Mouse (Mus musculus): ENCODE results near the gene Ror2. TPM values are rescaled to one million over a fixed set of nuclear protein-coding genes. Genes with fewer than 3 reads are reported as not detected.

The Ror2 gene
- polyA plus RNA-seq, 1 experiment from 2014 or later, result 21.7 TPM

DNA sequence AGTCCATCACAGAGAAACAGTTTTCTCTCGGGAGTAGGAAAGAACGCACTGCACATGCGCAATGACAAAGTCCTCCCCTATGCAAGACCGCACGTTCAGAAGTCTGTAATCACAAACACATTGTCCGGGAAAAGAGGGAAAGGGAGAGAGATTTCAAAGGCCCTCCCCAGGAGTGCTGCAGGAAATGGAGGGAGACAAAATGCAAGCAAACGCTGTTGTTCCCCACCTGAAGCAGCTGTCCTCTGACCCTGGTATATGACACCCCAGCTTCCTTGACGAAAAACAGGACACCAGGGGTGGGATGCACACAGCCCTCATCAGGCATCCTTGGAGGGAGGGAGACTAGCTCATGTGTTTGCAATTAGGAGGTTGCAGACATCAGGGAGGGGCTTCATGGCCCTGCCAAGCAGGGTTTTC is 102.8 kb downstream of the Ror2 start:
- Histone ChIP-seq H3K9ac (no peak overlapping the region), H3K9me3 (no peaks in the 10 kb centered on the region), H3K27ac (peak overlapping the region; percentile 78), H3K4me2 (peak overlapping the region; percentile 31; the same call in 1 of the 2 replicates), H3K4me1 (peaks cover 55% of the 10 kb centered on the region), H3K4me3 (no peak overlapping the region), H3K36me3 (no peaks in the 10 kb centered on the region), H3K27me3 (no peaks in the 10 kb centered on the region)
- 21% methylated on average over 8 of the region's 8 CpGs for WGBS
- peak; percentile 74; the same call in 1 of the 2 replicates for ATAC-seq (ENCODE audit: insufficient number of reproducible peaks, low FRiP score, low TSS enrichment, low read depth)

DNA sequence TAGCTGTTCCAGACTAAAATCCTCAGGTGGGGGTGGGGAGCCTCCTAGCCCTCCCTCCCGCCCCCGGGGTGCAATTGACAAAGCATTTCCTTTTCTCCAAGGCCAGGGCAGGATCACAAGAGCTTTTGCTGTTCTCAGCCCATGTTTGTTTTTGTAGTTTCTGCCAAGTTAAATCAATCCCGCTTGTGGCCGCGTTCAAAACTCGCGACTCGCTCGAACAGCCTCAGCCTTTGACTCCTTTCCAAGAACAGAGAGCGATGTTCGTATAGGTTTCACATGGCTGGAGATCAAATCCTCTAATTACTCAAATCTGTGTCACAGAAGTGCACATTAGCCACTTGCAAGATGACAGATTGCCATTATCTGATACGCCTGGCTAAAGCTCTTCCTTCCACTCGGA is 107.3 kb downstream of the Ror2 start:
- no peaks in the 10 kb centered on the region for H3K27me3 ChIP-seq
- H3K4me1 ChIP-seq, result peaks cover 63% of the 10 kb centered on the region
- no peak overlapping the region for H3K9ac ChIP-seq
- H3K4me2 ChIP-seq, result peak overlapping the region; percentile 24
- no peaks in the 10 kb centered on the region for H3K36me3 ChIP-seq
- H3K4me3 ChIP-seq, result peak overlapping the region; percentile 4; the same call in 1 of the 2 replicates
- H3K27ac ChIP-seq, result peak overlapping the region; percentile 66
- no peak for ATAC-seq (ENCODE audit: insufficient number of reproducible peaks, low FRiP score, low TSS enrichment, low read depth)
- H3K9me3 ChIP-seq, result no peaks in the 10 kb centered on the region
- WGBS, result 4% methylated on average over 13 of the region's 13 CpGs

DNA sequence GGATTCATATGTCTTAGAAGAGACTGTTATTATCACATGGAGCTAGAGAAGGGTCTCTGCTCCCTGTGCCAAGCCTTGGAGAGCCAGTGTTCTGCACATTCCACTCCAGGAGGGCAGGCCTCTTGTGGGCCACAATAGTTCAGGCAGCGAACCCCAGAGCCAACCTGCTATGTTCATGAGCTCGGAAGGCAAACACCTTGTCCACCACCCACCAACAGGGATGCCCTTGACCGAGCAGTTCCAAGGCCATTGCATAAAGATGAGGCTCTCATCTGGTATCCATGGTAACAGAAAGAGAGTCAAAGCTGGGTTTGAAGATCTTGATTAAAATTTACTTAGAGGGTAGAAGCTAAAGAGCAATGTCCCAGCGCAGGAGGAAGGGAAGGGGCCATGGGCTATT is 107.8 kb downstream of the Ror2 start:
- Histone ChIP-seq H3K36me3 (no peaks in the 10 kb centered on the region), H3K9ac (no peak overlapping the region), H3K27ac (peak overlapping the region; percentile 66), H3K27me3 (no peaks in the 10 kb centered on the region), H3K9me3 (no peaks in the 10 kb centered on the region), H3K4me3 (peak overlapping the region; percentile 4; the same call in 1 of the 2 replicates), H3K4me1 (peaks cover 59% of the 10 kb centered on the region), H3K4me2 (peak overlapping the region; percentile 24; the same call in 1 of the 2 replicates)
- 34% methylated on average over 4 of the region's 4 CpGs for WGBS
- no peak for ATAC-seq (ENCODE audit: insufficient number of reproducible peaks, low FRiP score, low TSS enrichment, low read depth)

- 34% methylated on average over 7 of the region's 7 CpGs for WGBS
- Histone ChIP-seq H3K9ac (no peak overlapping the region), H3K4me2 (no peak overlapping the region), H3K36me3 (no peaks in the 10 kb centered on the region), H3K27me3 (no peaks in the 10 kb centered on the region), H3K27ac (no peak overlapping the region), H3K4me1 (peaks cover 57% of the 10 kb centered on the region), H3K4me3 (no peak overlapping the region), H3K9me3 (no peaks in the 10 kb centered on the region)
- no peak for ATAC-seq (ENCODE audit: insufficient number of reproducible peaks, low FRiP score, low TSS enrichment, low read depth)
Observed at GRCm38 (mm10) chr13:53177424-53177718, 108.6 kb downstream of the Ror2 start.

GRCm38 (mm10) chr13:53176695-53177423 is 109.1 kb downstream of the Ror2 start:
- Histone ChIP-seq H3K4me2 (no peak overlapping the region), H3K4me1 (peaks cover 53% of the 10 kb centered on the region), H3K9ac (no peak overlapping the region), H3K4me3 (no peak overlapping the region), H3K9me3 (no peaks in the 10 kb centered on the region), H3K36me3 (no peaks in the 10 kb centered on the region), H3K27me3 (no peaks in the 10 kb centered on the region), H3K27ac (no peak overlapping the region)
- ATAC-seq (ENCODE audit: insufficient number of reproducible peaks, low FRiP score, low TSS enrichment, low read depth), result no peak
- 37% methylated on average over 10 of the region's 10 CpGs for WGBS

DNA sequence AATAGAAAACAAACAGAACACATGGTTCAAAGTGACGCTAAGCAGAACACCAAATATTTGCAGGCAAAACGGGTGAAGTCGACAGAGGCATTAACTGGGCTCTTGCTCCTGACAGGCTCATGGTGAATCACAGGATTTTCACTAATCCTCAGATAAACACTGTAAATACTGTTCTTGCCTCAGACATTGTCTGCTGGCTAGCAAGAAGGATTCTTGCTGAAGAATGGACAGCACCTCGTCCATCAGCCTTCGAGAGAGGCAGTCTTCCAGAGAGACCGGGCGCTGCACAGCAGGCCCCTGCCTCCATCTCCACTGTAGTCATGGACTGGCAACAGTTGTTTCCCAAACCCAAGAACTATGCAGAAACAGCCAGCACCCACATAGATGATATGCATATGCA is 110.9 kb downstream of the Ror2 start:
- H3K9ac ChIP-seq, result no peak overlapping the region
- ATAC-seq (ENCODE audit: insufficient number of reproducible peaks, low FRiP score, low TSS enrichment, low read depth), result no peak
- no peak overlapping the region for H3K27ac ChIP-seq
- no peak overlapping the region for H3K4me2 ChIP-seq
- H3K9me3 ChIP-seq, result no peaks in the 10 kb centered on the region
- no peaks in the 10 kb centered on the region for H3K36me3 ChIP-seq
- H3K27me3 ChIP-seq, result no peaks in the 10 kb centered on the region
- peaks cover 44% of the 10 kb centered on the region for H3K4me1 ChIP-seq
- no peak overlapping the region for H3K4me3 ChIP-seq
- 62% methylated on average over 7 of the region's 7 CpGs for WGBS

DNA sequence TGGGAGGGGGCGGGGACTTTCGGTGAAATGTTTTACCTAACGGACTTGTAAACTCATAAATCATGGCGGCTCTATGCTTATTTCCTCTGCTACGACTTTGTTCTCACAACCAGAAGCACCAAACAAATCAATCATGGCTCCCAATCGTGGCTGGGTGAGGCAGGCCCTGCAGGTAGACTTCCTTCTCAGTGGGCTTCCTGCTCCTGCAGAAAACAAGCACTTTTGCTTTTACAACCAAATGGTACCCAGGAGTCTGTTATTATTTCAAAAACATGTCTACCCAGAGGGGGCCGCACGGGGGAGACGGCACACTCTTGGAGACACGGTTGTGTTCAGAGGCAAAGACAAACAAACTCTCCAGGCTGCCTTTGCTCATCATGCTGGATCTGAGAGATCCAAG is 122.3 kb downstream of the Ror2 start:
- H3K4me2 ChIP-seq, result no peak overlapping the region
- WGBS, result 14% methylated on average over 10 of the region's 10 CpGs
- H3K4me1 ChIP-seq, result peaks cover 41% of the 10 kb centered on the region
- no peaks in the 10 kb centered on the region for H3K27me3 ChIP-seq
- H3K9ac ChIP-seq, result no peak overlapping the region
- no peak overlapping the region for H3K27ac ChIP-seq
- no peak for ATAC-seq (ENCODE audit: insufficient number of reproducible peaks, low FRiP score, low TSS enrichment, low read depth)
- H3K36me3 ChIP-seq, result no peaks in the 10 kb centered on the region
- no peak overlapping the region for H3K4me3 ChIP-seq
- no peaks in the 10 kb centered on the region for H3K9me3 ChIP-seq

DNA sequence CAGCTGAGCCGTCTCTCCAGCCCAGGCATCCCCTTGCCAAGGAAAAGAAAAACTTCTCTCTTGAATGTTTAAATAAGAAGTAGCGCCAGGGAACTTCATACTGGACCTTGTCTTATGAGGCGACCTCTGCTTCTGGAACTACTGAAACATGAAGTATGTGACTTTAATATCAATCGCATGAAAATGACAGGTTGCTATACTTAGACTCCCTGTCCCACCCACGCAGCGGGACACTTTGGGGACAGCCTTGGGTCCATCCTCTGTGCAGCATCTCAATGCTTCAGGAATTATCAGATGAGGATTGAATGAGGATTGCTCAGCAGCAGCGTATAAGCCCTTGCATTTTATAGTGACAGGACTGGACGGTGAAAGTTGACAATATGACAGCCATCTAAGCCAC is 122.9 kb downstream of the Ror2 start:
- H3K4me3 ChIP-seq, result no peak overlapping the region
- no peak overlapping the region for H3K4me2 ChIP-seq
- ATAC-seq (ENCODE audit: insufficient number of reproducible peaks, low FRiP score, low TSS enrichment, low read depth), result no peak
- H3K9ac ChIP-seq, result no peak overlapping the region
- no peak overlapping the region for H3K27ac ChIP-seq
- 51% methylated on average over 8 of the region's 8 CpGs for WGBS
- H3K9me3 ChIP-seq, result no peaks in the 10 kb centered on the region
- H3K27me3 ChIP-seq, result no peaks in the 10 kb centered on the region
- H3K4me1 ChIP-seq, result peaks cover 47% of the 10 kb centered on the region
- H3K36me3 ChIP-seq, result no peaks in the 10 kb centered on the region

GRCm38 (mm10) chr13:53159501-53159900 is 126.4 kb downstream of the Ror2 start:
- ATAC-seq (ENCODE audit: insufficient number of reproducible peaks, low FRiP score, low TSS enrichment, low read depth), result no peak
- H3K27ac ChIP-seq, result no peak overlapping the region
- no peaks in the 10 kb centered on the region for H3K36me3 ChIP-seq
- no peak overlapping the region for H3K4me2 ChIP-seq
- no peaks in the 10 kb centered on the region for H3K27me3 ChIP-seq
- 77% methylated on average over 6 of the region's 6 CpGs for WGBS
- peaks cover 55% of the 10 kb centered on the region for H3K4me1 ChIP-seq
- H3K9ac ChIP-seq, result no peak overlapping the region
- H3K4me3 ChIP-seq, result no peak overlapping the region
- no peaks in the 10 kb centered on the region for H3K9me3 ChIP-seq

- WGBS, result 66% methylated on average over 9 of the region's 9 CpGs
- Histone ChIP-seq H3K27me3 (no peaks in the 10 kb centered on the region), H3K9ac (no peak overlapping the region), H3K4me3 (no peak overlapping the region), H3K27ac (no peak overlapping the region), H3K36me3 (no peaks in the 10 kb centered on the region), H3K4me1 (peaks cover 56% of the 10 kb centered on the region), H3K4me2 (no peak overlapping the region), H3K9me3 (no peaks in the 10 kb centered on the region)
- no peak for ATAC-seq (ENCODE audit: insufficient number of reproducible peaks, low FRiP score, low TSS enrichment, low read depth)
Observed at GRCm38 (mm10) chr13:53158405-53159005, 127.4 kb downstream of the Ror2 start.

GRCm38 (mm10) chr13:53156911-53157310 is 129.0 kb downstream of the Ror2 start:
- Histone ChIP-seq H3K27me3 (no peaks in the 10 kb centered on the region), H3K9ac (no peak overlapping the region), H3K36me3 (no peaks in the 10 kb centered on the region), H3K4me3 (no peak overlapping the region), H3K9me3 (no peaks in the 10 kb centered on the region), H3K4me1 (peaks cover 46% of the 10 kb centered on the region), H3K4me2 (no peak overlapping the region), H3K27ac (no peak overlapping the region)
- 65% methylated on average over 15 of the region's 15 CpGs for WGBS
- no peak for ATAC-seq (ENCODE audit: insufficient number of reproducible peaks, low FRiP score, low TSS enrichment, low read depth)

DNA sequence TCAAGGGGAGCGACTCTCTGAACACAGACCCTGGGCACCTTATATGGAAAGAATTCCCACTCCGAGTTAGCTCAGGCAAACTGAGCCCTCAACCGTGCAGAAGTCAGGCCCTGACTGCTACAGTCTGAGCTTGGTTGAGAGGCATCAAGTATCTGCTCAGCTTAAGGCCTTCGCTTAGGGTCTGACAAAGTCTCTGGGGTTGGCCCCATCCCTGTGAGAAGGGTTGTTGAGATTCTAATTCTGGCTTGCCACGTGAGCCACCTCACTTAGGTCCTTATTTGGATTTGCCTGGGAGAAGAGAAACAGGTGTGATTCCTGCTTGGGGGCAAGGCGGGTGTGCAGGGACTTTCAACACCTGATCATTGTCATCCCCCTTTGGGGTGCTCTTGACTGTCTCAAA is 129.6 kb downstream of the Ror2 start:
- no peak for ATAC-seq (ENCODE audit: insufficient number of reproducible peaks, low FRiP score, low TSS enrichment, low read depth)

More for the DNA sequence above, 129.6 kb downstream of the Ror2 start:
- Histone ChIP-seq H3K27ac (no peak overlapping the region), H3K27me3 (no peaks in the 10 kb centered on the region), H3K9me3 (no peaks in the 10 kb centered on the region), H3K4me3 (no peak overlapping the region), H3K4me2 (no peak overlapping the region), H3K9ac (no peak overlapping the region), H3K4me1 (peaks cover 44% of the 10 kb centered on the region), H3K36me3 (no peaks in the 10 kb centered on the region)
- 69% methylated on average over 6 of the region's 6 CpGs for WGBS
